Mouse (Mus musculus) megakaryocyte, embryonic 14.5 days (primary cell): ENCODE measurements around the gene Uba1.

Experiments
- FLI1 ChIP-seq: IDR thresholded peaks from 2 replicates; pipeline ENCODE4 v1.6.1; 2012; ENCODE audit warnings: low read length, inconsistent platforms, mixed read lengths
- GATA1 ChIP-seq: IDR thresholded peaks from 3 replicates; pipeline ENCODE4 v1.6.1; 2012; ENCODE audit warnings: mixed read lengths, low read length, inconsistent platforms, borderline replicate concordance

DNA sequence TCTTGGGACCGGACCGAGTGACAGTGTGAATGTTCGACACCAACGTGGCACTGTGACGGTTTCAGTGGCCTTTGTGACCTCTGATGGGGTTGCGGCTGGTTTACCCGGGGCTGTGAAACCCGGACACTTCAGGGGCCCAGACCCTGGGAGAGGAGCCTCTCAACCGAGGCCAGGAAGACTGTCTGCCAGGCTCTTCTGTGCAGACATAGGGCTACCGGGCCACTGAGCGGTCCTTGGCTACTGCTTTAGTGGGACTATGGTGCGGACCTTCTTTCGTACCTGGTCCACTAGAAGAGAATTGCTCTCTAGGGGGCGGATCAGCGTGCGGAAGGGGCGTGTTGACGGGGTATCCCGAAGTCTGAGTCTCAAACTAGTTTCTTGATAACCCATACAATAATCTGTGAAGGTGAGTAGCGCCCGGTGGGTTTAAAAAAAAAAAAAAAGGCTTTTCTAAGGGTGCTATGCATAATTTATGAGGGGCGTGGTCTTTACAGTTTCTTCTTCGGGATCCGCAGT, 823 bp downstream of the Uba1 start:
- TF ChIP-seq FLI1 (no peak), GATA1 (no peak)
